Mouse (Mus musculus): ENCODE measurements at regions not wholly inside any gene's neighbourhood (a gene's known extent, or its start where the extent isn't known, plus 50 kb on each side); places are given as distances from the start of the nearest gene placed in this dataset.

DNA sequence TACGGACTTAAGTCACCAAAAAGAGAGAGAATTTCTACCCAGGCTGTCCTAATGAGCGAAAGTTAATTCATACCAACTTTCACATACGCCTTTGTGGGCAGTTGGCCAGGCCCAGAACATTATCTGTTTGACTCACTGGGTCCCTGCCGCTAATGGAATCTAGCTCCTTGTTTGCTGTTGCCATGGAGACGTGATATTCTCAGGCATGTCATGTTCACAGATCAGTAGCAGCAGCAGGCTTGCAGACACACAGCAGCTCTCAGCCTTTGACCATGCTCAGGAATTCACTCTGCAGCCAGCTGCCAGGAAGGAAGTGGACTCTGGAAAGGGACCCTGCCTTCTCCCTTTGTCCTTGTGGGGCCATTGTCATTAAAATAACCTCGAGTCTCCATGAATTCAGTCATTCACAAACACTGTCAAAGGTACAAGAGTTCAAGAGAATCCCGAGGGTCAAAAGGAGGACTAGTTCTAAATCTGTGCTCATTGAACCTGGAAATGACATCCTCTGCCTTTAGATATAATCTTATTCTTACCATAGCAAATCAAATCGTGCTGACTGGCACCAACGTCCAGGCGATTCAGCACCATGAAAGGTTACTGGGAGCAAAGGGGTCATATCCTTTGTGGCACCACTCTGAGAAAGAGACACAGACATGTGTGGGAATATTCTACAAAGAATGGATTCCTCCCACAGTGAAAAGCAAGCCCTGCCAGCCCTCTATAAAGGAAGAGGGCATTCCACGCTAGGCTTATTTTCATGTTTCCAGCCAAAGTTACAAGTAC lies 584.9 kb downstream of the Tmem182 start:
- Histone ChIP-seq H3K4me1 (ENCODE audit: control insufficient read depth in 1 of 2, insufficient read depth in 2 of 2) (no peaks in the 10 kb centered on the region), H3K79me2 (replicated peaks; ENCODE audit: control insufficient read depth, extremely low read depth, insufficient read depth, poor library complexity, severe bottlenecking) (no peaks in the 10 kb centered on the region), H3K4me3 (replicated peaks in 1 of 3; ENCODE audit: low read depth in 2 of 3, low read length in 2 of 3, poor library complexity in 1 of 3) (no peak overlapping the region), H3K27ac (ENCODE audit: insufficient read depth, low read depth) (no peak overlapping the region), H3K9ac (ENCODE audit: insufficient read depth, low read depth) (no peak overlapping the region), H3K27me3 (replicated peaks) (no peaks in the 10 kb centered on the region), H3K36me3 (replicated peaks in 1 of 2; ENCODE audit: control insufficient read depth in 1 of 2, insufficient read depth in 1 of 2, low read length in 1 of 2) (no peaks in the 10 kb centered on the region), H3K4me2 (ENCODE audit: insufficient read depth, low read depth, poor library complexity, severe bottlenecking) (no peak overlapping the region), H3K9me3 (replicated peaks; ENCODE audit: low read length) (peaks cover 62% of the 10 kb centered on the region)
- TF ChIP-seq CTCF (conservative IDR thresholded peaks at IDR 0.05 in 1 of 2, IDR thresholded peaks at IDR 0.05 in 1 of 2; ENCODE audit: low read depth in 2 of 2, low read length in 2 of 2): no peak
- TF ChIP-seq ZKSCAN1 (IDR thresholded peaks at IDR 0.05; ENCODE audit: borderline replicate concordance, low read depth, low read length): no peak
- TF ChIP-seq ETS1 (conservative IDR thresholded peaks at IDR 0.05; ENCODE audit: low read depth, low read length): no peak
- no peak for TF ChIP-seq EP300 (IDR thresholded peaks at IDR 0.05; ENCODE audit: low read length)
- no peak for TF ChIP-seq MAZ (IDR thresholded peaks at IDR 0.05; ENCODE audit: low read depth, low read length)
- TF ChIP-seq POLR2AphosphoS2 (IDR thresholded peaks at IDR 0.05; ENCODE audit: low read depth, low read length): no peak
- no peak for DNase-seq (ENCODE audit: extremely low read depth)
- in situ Hi-C loops (cut with MboI; ENCODE audit: low pct_ligation_motif_present, low pct_unique_long_range_greater_than_20kb, low sequenced_read_pairs) (no loop called here), dilution Hi-C loops (cut with MboI; ENCODE audit: extremely low pct_ligation_motif_present, extremely low pct_unique_long_range_greater_than_20kb, low sequenced_read_pairs) (no loop called here)

DNA sequence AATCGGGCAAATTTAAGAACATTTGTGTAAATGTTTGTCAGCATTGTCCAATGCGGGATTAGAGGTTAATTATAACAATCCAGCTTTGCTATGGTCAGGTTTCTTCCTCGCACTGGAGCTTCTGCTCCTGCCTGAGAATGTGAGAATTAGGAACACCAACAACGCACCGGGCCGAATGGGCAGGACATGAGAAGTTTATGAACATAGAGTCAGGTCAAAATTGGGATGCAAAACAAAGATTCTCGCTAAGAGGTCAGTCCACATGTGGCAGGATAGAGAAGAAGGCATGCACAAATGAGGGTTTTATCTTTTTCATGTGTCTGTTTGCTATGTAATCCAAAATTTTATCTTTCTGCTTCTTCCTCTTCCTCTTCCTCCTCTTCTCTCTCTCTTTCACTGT lies 585.7 kb downstream of the Tmem182 start:
- no peak for DNase-seq (ENCODE audit: extremely low read depth)
- Histone ChIP-seq H3K4me2 (ENCODE audit: insufficient read depth, low read depth, poor library complexity, severe bottlenecking) (no peak overlapping the region), H3K9ac (ENCODE audit: insufficient read depth, low read depth) (no peak overlapping the region), H3K36me3 (replicated peaks in 1 of 2; ENCODE audit: control insufficient read depth in 1 of 2, insufficient read depth in 1 of 2, low read length in 1 of 2) (no peaks in the 10 kb centered on the region), H3K4me1 (ENCODE audit: control insufficient read depth in 1 of 2, insufficient read depth in 2 of 2) (no peaks in the 10 kb centered on the region), H3K9me3 (replicated peaks; ENCODE audit: low read length) (peaks cover 64% of the 10 kb centered on the region), H3K27ac (ENCODE audit: insufficient read depth, low read depth) (no peak overlapping the region), H3K4me3 (replicated peaks in 1 of 3; ENCODE audit: low read depth in 2 of 3, low read length in 2 of 3, poor library complexity in 1 of 3) (no peak overlapping the region), H3K27me3 (replicated peaks) (no peaks in the 10 kb centered on the region), H3K79me2 (replicated peaks; ENCODE audit: control insufficient read depth, extremely low read depth, insufficient read depth, poor library complexity, severe bottlenecking) (no peaks in the 10 kb centered on the region)
- in situ Hi-C loops (cut with MboI; ENCODE audit: low pct_ligation_motif_present, low pct_unique_long_range_greater_than_20kb, low sequenced_read_pairs): no loop called here
- TF ChIP-seq ZNF384 (IDR thresholded peaks at IDR 0.05; ENCODE audit: low read depth, low read length): no peak
- TF ChIP-seq MAFK (IDR thresholded peaks at IDR 0.05; ENCODE audit: insufficient replicate concordance, low read length): no peak
- TF ChIP-seq ZC3H11A (IDR thresholded peaks at IDR 0.05; ENCODE audit: low read depth, low read length): no peak
- TF ChIP-seq JUND (conservative IDR thresholded peaks at IDR 0.05; ENCODE audit: low read depth, low read length): no peak
- TF ChIP-seq POLR2AphosphoS2 (IDR thresholded peaks at IDR 0.05; ENCODE audit: low read depth, low read length): no peak
- no peak for TF ChIP-seq SMC3 (IDR thresholded peaks at IDR 0.05; ENCODE audit: low read depth, low read length)
- no peak for TF ChIP-seq CHD2 (IDR thresholded peaks at IDR 0.05; ENCODE audit: low read length)
- TF ChIP-seq ZMIZ1 (IDR thresholded peaks at IDR 0.05; ENCODE audit: low read depth, low read length): no peak
- no peak for TF ChIP-seq MAX (IDR thresholded peaks at IDR 0.05; ENCODE audit: low read length)
- TF ChIP-seq ZKSCAN1 (IDR thresholded peaks at IDR 0.05; ENCODE audit: borderline replicate concordance, low read depth, low read length): no peak
- no peak for TF ChIP-seq PAX5 (IDR thresholded peaks at IDR 0.05; ENCODE audit: low read length)
- no peak for TF ChIP-seq TCF12 (IDR thresholded peaks at IDR 0.05; ENCODE audit: low read depth, low read length)
- TF ChIP-seq RCOR1 (conservative IDR thresholded peaks at IDR 0.05; ENCODE audit: low read depth, low read length): no peak
- TF ChIP-seq MYC (IDR thresholded peaks at IDR 0.05; ENCODE audit: low read depth, low read length): no peak
- TF ChIP-seq ELF1 (IDR thresholded peaks at IDR 0.05; ENCODE audit: low read depth, low read length): no peak
- no peak for TF ChIP-seq NRF1 (IDR thresholded peaks at IDR 0.05; ENCODE audit: low read depth, low read length)
- no peak for TF ChIP-seq POLR2A (IDR thresholded peaks at IDR 0.05; ENCODE audit: low read depth, low read length)
- no peak for TF ChIP-seq CHD1 (IDR thresholded peaks at IDR 0.05; ENCODE audit: low read depth, low read length)
- dilution Hi-C loops (cut with MboI; ENCODE audit: extremely low pct_ligation_motif_present, extremely low pct_unique_long_range_greater_than_20kb, low sequenced_read_pairs): no loop called here
